Mouse (Mus musculus) left cerebral cortex, adult 2 months (tissue): ENCODE results near the gene Tnpo3. TPM values are rescaled to one million over a fixed set of nuclear protein-coding genes. Genes with fewer than 3 reads are reported as not detected.

Experiments used
- DNase-seq, 2 experiments: peaks; one replicate each; pipeline ENCODE4 v3.0.0; 2021 to 2022; ENCODE audit warnings: low spot score in 2 of 2, mixed read lengths in 1 of 2; ENCODE audit errors: extremely low spot score in 1 of 2
- H3K27ac ChIP-seq: fragments of 200-600 bp; 2 replicates; pipeline ENCODE4 v1.8.1; 2022
- H3K4me3 ChIP-seq: fragments of 200-600 bp; 2 replicates; pipeline ENCODE4 v1.8.1; 2022
- CTCF ChIP-seq: fragments of 200-600 bp; IDR thresholded peaks from 2 replicates; pipeline ENCODE4 v1.8.1; 2022; ENCODE audit warnings: antibody characterized with exemption, mild to moderate bottlenecking, moderate library complexity
- intact Hi-C: fragments of 180-260 bp; cut with DNase I; formaldehyde crosslinking; loops from one replicate; pipeline ENCODE4 v1.15.1; 2025
- total RNA-seq, 2 experiments: library from RNA; stranded (reverse); gene quantifications; 2 replicates each; pipeline ENCODE4 v1.2.3; 2021

Gene Tnpo3
- total RNA-seq, 2 experiments from 2014 or later = 72.7 to 73.3 TPM

- H3K27ac ChIP-seq = peak overlapping the region; percentile 40; the same call in 1 of the 2 replicates
- no peak for TF ChIP-seq CTCF
- DNase-seq = no peak
- intact Hi-C loops = no loop called here
- no peak overlapping the region for H3K4me3 ChIP-seq
These were observed 86.2 kb downstream of the Tnpo3 start for GRCm38 (mm10) chr6:29523301-29524033.

DNA sequence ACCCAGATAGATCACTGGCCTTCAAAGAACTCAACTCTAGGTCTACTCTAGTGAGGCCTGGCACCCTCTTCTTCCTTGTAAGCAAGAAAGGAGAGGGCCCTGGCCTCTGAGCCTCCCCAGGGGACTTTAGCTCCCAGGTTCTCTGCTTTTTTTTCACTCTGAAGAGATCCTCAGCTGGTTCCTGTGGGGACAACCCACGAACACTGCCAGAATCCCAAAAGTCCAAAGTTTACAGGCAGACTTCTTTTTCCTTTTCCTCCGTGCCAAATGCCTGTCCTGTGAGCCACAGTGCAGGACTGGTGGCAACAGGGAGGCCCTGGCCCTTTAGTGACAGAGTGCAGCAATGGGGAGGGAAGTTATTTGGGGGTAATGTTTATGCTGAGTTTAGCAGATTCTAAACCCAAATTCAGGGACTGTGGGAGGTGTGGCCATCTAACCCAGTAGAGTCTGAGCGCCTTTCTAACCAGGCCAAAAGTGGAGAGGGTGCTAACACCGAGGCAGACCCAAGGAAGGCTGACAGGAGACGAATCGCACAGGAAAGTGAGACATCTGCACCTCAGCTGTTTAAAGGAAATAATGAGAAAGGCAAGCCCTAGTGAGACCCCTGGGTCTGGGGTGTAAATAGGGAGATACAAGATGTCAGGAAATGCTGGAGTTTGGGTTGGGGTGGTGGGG lies 86.9 kb downstream of the Tnpo3 start:
- TF ChIP-seq CTCF = no peak

DNA sequence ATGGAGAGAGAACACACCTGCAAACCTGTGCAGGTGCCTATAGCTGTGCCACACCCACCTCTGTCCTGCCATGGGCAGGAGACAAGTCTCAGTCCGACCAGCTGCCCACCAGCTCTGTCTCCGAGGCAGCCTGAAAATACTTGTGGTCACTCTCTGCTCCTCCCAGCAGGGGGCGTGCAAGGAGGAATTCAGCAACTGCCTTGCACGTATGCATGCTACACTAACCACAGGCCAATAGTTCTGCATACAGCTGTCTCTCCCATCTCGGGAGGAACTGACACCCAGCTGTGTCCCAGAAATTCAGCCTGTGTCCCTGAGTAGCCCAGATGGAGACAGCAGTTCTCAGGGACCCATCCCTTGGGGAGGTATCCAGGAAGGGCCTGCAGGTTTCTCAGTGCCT lies 92.5 kb downstream of the Tnpo3 start:
- intact Hi-C loops = loop anchor here (5.0 kb wide), 1 partner anchor 130 kb away; no protein-coding TSS in a partner anchor
- TF ChIP-seq CTCF = peak; percentile 83
- no peak overlapping the region for H3K4me3 ChIP-seq

More for the DNA sequence above, 86.9 kb downstream of the Tnpo3 start:
- no peak overlapping the region for H3K4me3 ChIP-seq
- DNase-seq = no peak
- H3K27ac ChIP-seq = peak overlapping the region; percentile 40; the same call in 1 of the 2 replicates
- intact Hi-C loops = no loop called here

DNA sequence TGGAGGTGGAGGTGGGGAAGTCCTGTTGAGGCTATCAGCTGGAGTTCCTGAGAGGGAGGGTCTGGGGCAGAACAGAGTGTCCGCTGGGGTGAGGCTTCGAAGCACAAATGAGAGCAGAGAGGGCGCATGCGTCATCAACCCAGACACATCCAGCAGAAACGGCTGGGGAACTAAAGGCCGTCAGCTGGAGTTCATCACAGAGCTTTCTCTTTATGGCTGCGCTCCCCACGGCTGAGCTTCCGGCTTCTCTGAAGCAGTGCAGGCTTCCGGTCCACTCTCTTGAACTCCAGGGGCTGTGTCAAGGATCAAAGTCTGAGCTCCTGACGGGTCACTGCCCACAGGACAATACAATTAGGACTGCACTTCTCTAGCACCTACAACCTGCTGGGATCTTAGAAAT lies 96.4 kb downstream of the Tnpo3 start:
- Histone ChIP-seq H3K27ac (no peak overlapping the region), H3K4me3 (no peak overlapping the region)
- no peak for TF ChIP-seq CTCF
- DNase-seq = no peak
- intact Hi-C loops = no loop called here

More for the DNA sequence above, 92.5 kb downstream of the Tnpo3 start:
- DNase-seq = peak; percentile 62 to 69
- no peak overlapping the region for H3K27ac ChIP-seq

- intact Hi-C loops = no loop called here
- no peak overlapping the region for H3K4me3 ChIP-seq
- no peak for DNase-seq
- no peak overlapping the region for H3K27ac ChIP-seq
- no peak for TF ChIP-seq CTCF
These were observed 100.6 kb downstream of the Tnpo3 start for GRCm38 (mm10) chr6:29509086-29509485.

DNA sequence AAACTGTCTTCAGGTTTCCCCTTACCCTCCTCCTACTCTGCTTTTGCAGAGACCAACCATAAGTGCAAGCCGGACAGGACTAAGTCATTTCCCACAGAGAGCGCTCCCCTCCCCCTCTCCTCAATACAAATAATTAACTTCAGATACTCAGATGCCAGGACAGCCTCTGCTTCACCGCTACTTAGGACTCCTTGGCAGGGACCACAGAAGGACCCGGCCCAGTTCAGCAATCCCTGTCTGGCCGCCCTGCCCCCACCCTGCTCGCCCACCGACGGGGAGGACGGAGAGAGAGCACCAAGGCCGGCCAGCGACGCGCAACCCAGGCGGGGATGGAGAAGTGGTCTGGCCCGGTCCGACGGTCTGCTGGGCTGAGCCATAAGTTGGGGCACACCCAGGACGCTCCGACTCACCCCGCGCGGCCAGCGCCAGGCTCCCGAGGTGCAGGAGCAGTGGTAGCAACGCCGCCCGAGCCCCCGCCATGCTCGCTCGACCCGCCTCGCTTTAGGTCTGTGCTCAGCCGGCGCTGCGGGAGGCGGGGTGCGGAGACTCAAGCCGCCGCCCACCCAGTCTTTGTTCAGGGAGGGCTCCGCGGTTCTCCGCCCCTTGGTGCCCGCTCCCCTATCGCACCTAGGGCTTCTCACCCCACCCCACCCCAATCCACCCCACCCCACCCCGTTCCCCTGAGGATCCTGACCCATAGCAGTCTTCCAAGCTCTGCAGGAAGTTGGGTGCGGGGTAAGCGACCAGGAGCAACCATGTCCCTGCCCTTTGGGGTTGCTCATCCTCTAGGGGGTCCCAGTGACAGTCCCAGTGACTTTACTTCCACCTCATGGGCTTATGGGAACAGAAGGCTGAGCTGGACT lies 102.0 kb downstream of the Tnpo3 start, which contains the start of gene Kcp:
TSS of gene Kcp (minus strand) at position 506 of the 863 bp plus-strand sequence.
- no peak for DNase-seq
- intact Hi-C loops = no loop called here
- no peak for TF ChIP-seq CTCF
- H3K4me3 ChIP-seq = peak within 1 kb of the TSS; percentile 37
- H3K27ac ChIP-seq = no peak within 1 kb of the TSS

- no peak for TF ChIP-seq CTCF
- Histone ChIP-seq H3K4me3 (no peak overlapping the region), H3K27ac (no peak overlapping the region)
- intact Hi-C loops = no loop called here
- no peak for DNase-seq
These were observed 102.9 kb downstream of the Tnpo3 start for GRCm38 (mm10) chr6:29506834-29507233.

GRCm38 (mm10) chr6:29505493-29505892 lies 104.2 kb downstream of the Tnpo3 start:
- DNase-seq = no peak
- Histone ChIP-seq H3K27ac (no peak overlapping the region), H3K4me3 (no peak overlapping the region)
- intact Hi-C loops = no loop called here
- no peak; the same call in 1 of the 2 replicates for TF ChIP-seq CTCF

GRCm38 (mm10) chr6:29501599-29501998 lies 108.1 kb downstream of the Tnpo3 start:
- no peak overlapping the region for H3K27ac ChIP-seq
- no peak for DNase-seq
- intact Hi-C loops = no loop called here

DNA sequence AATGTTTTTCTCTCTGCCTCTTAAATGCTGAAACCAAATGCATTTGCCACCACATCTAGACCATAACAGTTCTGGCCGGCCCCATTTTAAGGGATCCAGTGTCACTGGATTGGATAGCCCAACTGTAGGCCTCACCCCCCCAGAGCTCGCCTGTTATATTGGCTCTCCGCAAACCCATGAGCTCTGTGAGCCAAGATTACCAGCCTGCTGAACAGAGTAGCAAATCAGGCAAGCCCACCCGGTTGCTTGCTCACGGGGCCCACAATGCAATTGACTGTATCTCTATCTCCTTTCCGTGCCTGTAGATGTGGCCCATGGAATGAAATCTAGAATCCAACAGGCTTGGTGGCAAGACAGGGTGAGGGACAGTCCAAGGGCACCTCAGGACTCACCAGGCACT lies 108.9 kb downstream of the Tnpo3 start:
- Histone ChIP-seq H3K27ac (no peak overlapping the region), H3K4me3 (no peak overlapping the region)
- intact Hi-C loops = no loop called here
- no peak for DNase-seq
- no peak for TF ChIP-seq CTCF

More at GRCm38 (mm10) chr6:29501599-29501998, 108.1 kb downstream of the Tnpo3 start:
- TF ChIP-seq CTCF = peak; percentile 43
- H3K4me3 ChIP-seq = no peak overlapping the region

DNA sequence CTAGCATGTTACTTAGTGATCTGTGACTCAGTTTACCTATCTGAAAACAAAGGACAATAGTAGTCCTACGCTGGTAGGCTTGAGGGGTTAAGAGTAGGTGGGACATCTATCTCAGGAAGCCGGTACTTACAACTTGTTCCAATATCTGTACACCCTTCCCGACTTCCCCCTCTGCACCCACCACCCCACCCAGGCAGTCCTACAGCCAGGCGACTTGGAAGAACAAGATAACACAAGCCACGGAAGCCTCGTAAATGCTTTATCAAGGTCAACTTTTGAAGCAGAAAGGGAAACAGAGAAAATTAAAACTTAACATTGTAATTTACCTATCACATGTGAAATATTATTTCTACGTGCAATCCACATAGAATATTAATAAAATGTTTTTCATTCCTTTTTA lies 109.5 kb downstream of the Tnpo3 start:
- Histone ChIP-seq H3K4me3 (no peak overlapping the region), H3K27ac (no peak overlapping the region)
- no peak for TF ChIP-seq CTCF
- intact Hi-C loops = no loop called here
- no peak for DNase-seq
